Mouse (Mus musculus): Measurements from ENCODE around the gene Serpinc1.
"Not testable (repeated sequence)": the region's sequence is repeated elsewhere in the genome, so short reads cannot be mapped to it uniquely, and the experiment has no call there.

Serpinc1 gene

DNA sequence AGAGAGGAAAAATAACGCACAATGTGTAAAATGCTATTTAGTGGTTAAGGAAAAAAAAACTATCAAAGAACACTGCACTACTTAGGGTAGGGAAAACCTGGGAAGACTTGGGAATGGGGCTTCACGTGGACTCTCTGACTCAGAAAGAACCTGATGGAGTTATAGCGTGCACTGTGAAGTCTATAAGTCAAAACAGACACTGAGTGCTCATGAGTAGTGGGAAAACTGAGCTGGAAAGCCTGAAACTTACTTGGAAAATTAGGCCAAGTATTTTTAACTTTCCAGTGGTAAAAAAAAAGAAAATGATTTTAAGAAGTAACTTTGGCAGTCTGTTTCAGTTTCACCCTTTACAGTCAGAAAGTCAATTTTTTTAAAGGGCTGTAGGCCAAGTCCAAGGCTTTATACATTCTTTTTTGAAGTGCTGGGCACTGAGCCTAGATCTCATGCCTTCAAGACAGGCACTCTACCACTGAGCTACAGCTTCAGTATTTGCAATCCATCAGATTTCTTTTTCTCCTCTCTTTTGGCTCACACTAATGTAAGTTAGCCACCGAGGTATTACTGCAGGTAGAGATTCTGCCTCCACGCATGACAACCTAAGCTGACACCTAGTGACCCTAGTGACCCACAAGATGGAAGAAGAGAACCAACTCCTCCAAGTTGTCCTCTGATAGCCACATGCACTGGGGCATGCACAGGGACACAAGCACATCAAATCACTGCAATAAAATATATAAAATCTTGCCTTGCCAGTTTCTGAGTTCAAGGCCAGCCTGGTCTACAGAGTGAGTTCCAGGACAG, 47.2 kb downstream of the Serpinc1 start:
- no peak for DNase-seq

DNA sequence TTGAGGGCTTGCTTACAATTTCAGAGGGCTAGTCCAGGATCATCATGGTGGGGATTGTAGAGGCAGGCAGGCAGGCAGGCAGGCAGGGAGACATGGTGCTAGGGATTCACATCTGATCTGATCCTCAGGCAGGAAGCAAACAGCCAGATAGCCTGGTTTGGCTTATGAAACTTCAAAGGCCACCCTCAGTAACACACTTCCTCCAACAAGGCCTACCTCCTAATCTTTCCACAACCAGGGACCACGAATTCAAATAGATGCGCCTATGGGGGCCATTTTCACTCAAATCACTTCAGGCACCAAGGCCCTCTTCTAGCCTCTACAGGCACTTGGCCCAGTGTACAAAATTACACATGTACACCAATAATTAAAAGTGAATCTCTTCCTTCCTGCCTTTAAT, 48.8 kb downstream of the Serpinc1 start:
- DNase-seq = no peak

DNA sequence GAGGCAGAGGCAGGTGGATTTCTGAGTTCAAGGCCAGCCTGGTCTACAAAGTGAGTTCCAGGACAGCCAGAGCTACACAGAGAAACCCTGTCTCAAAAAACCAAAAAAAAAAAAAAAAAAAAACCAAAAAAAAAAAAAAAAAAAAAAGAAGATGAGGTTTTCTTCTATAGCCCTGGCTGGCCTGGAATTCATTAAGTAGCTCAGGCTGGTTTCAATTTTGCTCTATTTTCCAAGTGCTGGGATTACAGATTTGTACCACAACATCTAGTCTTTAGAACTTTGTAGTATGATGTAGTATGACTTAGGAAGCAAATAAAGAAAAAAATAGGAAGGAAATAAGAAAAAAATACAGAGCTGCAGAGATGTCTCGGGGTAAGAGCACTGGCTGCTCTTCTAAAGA, 50.0 kb downstream of the Serpinc1 start:
- DNase-seq = not testable (repeated sequence)

DNA sequence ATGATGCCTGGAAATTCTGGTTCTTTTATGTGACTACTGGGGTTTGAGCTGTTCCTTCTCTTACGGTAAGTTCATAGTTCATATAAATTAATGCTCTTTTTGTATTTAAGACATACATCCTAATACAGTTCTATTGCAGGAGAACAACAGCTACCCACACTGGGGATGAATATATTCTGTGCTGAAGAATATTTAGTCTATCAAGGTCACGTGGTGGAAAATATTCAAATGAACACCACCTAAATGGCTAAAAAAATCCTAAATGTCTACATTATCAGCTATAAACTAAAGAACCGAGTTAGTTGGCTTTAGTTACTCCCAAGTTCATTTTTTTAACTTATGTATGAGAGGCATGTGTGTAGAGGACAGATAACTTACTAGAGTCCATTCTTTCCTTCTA, 51.7 kb downstream of the Serpinc1 start:
- no peak for DNase-seq

DNA sequence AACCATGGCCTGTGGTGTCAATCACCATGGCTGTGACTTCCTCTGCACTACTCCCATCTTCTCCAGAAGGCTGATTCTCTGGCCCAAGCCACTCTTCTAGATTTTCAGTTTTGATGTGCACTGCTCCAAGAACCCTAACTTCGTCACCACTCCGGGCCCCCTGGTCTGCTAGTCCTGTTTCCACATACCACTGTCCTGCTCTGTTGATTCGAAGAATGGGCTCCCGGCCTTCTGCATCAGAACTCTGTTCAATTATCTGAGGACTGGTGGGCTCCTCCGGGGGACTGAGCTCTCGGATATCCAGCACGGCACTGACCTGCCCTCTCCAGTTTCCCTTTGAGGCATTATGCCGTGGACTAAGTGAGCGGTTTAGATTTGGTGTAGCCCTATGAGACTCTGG, 53.5 kb downstream of the Serpinc1 start:
- no peak for DNase-seq

DNA sequence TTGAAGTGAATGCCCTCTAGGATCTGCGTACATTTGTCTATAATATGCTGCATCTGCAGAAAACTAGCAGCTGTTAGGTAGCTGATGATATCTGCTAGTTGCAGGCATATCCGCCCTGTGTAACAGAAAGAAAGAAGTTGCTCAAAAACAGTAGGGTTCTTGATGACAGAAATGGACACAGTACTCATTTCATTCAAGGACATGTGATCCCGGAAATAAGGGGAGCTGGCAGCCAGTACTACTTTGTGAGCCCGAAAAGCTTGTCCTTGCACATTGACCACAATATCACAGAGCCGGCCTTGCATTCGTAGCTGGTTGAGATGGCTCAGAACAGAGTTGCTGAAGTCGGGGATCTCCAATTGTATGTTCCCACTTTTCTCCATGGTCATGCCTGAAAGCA, 54.0 kb downstream of the Serpinc1 start:
- DNase-seq = no peak

DNA sequence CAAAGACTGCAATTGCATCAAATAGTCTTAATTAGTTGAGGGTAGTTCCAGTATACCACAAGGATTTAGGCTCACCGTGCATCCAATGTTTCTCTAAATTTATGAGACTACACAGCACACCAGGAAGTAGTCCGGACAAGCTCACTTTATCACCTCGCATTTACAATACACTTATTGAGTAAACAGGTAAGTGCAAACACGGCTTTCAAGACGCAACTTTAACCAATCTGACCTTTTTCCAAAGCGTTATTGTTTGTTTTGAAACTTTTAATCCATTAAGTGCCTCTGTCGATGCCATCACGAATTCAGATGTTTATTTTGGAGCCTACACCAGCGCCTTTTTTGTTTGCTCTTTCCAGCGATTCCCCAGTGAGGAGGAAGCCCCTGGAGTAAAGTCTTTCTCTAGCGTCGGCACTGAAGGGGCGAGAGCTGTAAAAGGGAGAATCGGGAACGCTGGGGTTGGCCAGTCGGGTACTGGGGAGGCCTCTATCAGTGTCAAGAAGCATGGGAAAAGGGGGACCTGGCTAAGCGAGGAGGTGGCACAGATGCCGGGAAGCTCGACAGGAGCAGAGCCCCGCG, 55.6 kb downstream of the Serpinc1 start:
- no peak for DNase-seq

DNA sequence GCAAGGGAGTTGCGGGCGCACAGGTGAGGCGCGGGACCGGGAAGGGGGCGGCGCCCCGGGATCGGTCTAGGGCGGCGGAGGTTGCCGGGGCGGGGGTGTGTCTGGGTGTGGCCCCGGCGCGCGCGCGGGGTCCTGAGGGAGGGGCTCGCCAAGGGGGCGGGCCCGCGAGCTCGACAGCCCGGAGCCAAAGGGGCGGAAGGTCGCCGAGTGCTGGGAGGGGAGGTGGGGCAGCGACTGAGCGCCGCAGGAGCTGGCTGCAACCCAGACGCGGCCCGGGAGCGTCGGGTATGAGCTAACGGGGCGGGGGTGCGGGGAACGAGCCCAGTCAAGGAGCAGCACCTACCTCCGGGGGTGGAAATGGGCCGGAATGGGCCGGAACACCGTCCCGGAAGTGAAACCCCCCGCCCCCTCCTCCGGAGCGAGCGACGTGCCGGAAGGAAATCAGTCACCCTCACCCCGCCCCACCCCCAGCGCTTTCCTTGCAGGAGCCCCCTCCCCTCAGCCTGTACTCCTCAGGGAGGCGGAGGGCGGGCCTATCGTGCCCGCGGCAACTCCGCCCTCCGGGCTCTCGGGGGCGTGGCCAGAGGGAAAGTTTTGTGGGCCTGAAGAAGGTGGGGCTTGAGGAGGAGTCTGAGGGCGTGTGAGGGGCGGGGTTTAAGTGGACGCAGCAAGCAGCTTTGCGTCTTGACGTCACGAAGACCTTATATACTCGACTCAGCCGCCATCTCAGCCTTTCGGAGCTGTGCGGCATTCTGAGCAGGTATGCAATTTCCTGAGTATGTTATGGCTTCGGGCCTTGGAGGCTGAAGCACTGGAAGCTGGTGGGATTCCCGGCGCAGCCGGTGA, 56.3 kb downstream of the Serpinc1 start, which contains the start of gene Zbtb37:
TSS of gene Zbtb37 (minus strand) at position 415 of the 846 bp plus-strand sequence.
- DNase-seq = peak; percentile 99

DNA sequence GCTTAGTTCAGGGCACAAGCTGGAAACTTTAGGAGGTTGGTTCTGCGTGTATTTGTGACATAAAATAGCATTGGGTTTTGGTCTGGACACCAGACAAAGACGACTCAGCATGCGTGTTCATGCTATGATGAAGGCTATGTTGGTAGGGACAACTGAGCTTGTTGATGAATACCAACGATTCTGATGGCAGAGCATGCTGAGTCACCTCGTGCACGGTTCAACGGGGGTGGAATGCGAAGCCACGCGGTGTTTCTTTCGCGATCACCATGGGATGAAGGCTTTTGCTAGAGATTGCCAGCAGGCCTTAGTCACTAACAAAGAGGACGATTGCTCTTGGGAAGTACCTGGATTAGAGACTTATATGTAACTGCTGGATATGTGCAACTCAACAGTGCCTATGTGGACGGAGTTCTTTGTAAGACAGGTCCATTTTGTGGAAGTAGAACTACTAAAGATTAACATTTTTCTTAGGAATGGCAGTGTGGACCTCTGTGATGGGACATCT, 56.9 kb downstream of the Serpinc1 start:
- peak in 1 of 2 experiments; percentile 54 for DNase-seq

DNA sequence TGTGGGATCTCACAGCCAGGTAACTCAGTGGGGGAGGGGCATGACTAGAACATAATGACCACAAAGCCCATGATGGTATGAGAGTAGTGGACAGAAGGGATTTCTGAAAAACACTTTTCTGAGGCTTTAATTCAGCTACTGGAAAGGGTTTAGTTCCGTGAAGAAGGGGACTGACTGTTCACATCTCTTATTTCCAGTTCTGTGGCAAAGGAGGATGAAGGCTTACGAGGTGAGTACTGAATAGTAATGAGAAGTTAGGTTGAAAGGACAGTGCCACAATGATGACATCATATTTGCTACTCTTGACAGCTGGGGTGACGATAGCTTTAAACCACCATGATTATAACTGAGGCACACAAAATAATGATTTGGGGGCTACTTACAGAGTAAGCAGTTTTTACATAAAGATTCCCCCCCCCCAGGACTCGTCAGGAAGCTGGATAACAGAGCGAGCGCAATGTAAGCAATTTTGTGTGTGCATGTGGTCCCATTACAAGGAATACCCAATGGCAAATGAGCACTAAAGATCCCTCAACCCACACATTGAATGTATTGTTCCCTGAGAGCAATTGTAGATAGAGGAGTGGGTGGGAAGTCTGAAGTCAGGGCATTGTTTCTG, 57.5 kb downstream of the Serpinc1 start:
- DNase-seq = peak in 1 of 2 experiments; percentile 24

DNA sequence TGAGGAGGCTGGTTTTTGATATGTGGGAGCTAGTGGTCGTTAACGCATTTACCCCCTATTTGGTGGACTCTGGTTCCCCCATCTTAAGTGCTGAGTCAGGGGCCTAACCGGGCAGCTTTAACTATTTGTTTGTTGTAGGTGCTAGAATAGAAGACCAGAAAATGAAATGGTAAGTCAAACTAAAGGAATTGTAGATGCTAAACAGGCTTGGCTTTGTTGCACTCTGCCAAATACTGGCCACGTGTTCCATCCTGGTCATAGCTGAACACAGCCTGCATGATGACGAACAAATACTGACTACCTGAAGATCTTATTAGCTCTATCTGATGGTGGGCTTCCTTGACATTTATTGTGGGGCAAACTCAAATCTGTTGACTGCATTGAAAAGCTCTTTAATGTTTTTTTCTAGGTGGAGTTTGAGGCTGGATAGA, 58.0 kb downstream of the Serpinc1 start:
- no peak for DNase-seq

DNA sequence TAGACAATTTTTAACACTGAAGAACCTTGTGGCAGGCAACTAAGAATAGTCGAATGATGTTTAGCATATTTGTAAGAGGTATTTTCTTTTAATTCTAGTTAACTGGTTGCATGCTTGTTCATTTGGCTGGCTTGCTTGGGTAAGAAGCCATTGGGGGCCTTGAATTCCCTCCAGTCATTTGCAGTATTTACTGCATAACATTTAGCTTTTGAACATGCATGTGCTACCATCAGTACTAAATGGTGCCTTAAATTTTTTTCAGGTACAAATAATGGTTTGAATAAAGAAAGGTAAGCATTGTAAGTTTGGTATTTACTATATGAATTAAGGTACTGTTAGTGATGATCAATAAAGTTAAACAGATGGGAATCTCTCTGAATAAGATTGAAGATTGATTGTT, 58.6 kb downstream of the Serpinc1 start:
- DNase-seq = no peak

DNA sequence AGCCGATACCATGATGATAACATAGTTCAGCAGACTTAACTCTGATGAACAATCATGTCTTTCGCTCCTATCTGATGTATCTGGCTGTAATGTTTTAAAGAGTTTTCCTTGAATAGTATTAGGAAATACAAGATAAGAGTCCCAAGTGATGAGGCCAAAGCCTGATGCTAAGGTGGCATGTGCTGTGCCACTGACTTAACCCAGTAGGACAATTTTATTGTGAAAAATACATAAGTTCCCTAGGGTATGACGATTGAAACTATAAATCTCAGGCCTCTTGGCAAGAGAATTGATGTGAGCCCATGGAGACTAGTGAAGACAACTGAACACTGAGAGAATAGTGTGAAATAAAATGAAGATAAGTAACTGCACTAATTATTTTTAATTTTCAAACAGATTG, 59.2 kb downstream of the Serpinc1 start:
- no peak for DNase-seq

DNA sequence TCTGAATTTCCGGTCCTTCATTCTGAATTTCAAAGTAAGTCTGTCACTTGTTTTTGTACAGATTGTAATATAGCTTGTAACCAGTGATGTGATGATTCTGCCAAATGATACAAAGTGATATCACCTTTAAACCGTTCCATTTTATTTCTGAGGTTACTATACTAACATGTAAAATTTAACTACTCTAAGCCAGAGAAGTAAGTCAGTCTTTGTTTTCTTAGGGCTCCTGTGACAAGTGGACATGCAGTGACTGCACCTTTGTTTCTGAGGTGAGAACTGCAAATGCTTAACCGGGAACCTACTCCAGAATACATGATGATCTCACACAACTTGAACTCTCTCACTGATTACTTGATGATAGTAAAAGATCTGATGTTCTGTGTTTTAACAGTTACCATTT, 59.6 kb downstream of the Serpinc1 start:
- DNase-seq = no peak

DNA sequence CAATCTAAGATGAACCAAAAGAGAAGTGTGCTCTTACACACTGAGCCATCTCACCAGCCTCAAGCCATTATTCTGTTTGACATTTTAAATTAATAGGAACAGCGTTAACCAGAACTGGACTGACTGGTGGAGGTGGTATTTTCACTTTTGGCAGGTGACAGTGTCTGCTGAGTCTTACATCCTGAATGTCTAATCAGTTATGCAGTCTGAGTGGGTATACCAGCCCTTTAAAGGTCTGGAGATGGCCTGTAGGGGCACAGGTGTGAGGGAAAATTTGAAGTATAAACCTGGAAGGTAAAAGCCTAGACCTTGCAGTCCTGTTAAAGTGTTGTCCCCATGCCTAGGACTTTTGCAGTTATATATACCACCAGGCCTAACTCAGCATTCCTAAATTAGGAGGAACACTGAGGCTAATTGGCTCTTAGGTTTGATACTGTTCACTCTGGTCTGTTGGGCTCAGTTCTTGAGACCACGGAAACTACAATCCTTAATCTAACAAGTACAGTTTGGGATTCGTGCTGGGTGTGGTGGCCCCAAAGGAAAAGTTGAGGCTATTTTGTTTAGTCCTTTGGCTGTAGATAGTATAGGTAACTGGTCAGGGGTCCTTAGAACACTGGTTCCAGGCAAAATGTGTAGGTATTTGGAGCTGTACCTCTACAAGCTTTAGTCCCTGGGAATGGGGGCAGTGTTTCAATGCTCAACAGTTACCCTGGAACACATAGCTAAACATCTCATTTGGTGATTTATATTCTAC, 60.8 kb downstream of the Serpinc1 start:
- no peak for DNase-seq

DNA sequence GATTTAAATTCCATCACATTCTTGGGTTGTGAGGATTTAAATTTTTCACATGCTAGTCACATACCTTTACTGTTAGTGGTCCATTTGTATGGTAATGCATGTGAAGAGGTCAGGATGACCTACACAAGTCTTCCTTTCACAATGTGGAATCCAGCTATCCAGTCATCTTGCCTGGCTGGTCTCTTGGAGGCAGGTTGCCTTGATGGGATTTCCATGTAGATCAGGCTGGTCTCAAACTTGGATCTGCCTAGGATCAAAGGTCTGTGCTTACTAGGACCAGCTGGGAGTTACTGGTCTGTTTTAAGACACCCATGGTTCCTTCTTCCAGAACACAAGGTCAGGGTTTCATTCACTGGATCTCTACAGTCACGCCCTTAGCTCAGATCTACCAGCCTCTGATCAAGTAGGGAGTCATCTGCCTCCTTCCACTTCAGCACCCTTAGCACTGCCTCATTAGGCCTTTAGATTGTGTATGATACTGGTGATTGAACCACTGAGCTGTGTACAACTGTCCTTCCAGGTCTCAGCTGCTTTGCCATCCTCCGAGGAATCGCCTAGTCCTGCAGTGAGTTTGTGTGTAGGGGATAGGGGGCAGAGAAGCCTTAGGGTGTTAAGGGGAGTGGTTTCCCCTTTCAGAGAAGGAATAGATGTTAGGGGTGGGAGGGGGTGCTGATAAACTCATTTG, 61.5 kb downstream of the Serpinc1 start:
- no peak for DNase-seq

DNA sequence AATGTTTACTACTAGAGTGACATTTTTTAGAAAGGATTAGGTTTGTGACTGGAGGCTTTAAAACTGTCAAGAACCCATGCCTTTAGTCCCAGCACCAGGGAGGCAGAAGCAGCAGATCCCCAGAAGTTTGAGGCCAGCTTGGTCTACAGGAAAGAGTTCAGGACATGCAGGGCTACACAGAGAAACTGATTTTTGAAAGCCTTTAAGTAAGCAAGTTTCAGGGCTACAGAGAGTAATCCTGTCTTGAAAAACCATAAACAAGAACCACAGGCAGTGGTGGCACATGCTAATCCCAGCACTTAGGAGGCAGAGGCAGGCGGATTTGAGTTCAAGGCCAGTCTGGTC, 62.0 kb downstream of the Serpinc1 start:
- DNase-seq = no peak

DNA sequence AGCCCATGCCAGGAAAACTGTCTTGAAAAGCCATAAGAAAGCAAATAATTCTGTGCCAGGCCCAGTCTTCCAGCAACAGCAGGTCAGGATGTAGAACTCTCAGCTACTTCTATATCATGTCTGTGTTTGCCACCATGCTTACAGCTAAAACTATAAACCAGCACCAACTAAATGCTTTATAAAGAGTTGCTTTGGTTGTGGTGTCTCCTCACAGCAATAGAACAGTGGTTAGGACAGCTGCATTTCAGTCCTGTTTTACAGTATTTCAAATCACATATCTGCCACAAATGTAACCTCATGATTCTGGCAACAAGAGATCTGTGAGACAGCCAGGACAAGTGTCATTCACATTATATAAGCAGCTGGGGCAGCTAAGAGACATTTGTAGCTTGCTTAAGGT, 62.5 kb downstream of the Serpinc1 start:
- DNase-seq = no peak

DNA sequence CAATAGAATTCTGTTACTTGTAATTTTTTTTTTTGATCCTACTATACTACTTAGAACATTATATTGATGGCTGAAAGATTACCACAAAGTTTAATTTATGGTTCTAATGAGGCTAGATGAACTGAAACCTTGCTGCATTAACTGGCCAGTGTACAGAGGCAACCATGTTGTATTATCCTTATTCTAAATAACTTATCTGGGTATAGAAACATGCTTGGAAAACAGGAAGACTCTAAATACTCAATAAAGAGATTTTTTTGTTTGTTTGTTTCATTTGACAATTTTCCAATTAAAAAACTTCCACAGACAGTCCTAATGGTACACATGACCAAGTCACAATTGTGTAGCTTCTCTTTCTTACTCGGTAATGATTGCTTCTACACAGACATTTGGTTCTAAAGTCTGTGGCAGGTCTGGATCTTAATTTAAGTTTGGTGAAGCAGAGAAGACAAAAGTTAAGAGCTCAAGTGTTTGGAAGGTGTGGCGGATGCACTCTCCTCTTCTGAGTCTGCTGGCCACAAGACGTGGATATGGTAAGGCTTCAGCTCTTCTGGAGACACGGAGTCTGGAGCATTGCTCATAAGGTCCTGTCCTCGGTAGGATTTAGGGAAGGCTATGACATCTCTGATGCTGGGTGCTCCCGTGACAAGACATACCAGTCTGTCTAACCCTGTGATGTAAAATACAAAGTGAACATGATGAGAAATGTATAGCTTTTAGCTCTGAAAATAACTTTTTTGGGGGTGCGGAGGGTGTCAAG, 63.1 kb downstream of the Serpinc1 start:
- no peak for DNase-seq

DNA sequence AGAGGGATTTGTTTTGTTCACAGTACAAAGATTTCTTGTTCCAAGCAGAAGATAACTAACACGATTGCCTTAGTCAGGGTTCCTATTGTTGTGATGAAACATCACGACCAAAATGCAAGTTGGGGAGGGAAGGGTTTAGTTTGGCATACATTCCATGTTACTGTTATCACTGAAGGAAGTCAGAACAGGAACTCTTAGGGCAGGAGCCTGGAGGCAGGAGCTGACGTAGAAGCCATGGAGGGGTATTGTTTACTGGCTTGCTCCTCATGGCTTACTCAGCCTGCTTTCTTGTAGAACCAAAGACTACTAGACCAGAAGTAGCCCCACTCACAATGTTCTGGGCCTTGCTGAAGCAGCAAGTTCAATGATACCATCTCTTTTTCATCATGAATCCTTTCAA, 68.6 kb downstream of the Serpinc1 start:
- no peak for DNase-seq
